Mouse (Mus musculus): Measurements from ENCODE around the gene Tdrd5. TPM values are rescaled to one million over a fixed set of nuclear protein-coding genes. Genes with fewer than 3 reads are reported as not detected.
"Not testable (repeated sequence)": the region's sequence is repeated elsewhere in the genome, so short reads cannot be mapped to it uniquely, and the experiment has no call there.

Gene Tdrd5
- total RNA-seq, 4 experiments from 2014 or later: not detected

DNA sequence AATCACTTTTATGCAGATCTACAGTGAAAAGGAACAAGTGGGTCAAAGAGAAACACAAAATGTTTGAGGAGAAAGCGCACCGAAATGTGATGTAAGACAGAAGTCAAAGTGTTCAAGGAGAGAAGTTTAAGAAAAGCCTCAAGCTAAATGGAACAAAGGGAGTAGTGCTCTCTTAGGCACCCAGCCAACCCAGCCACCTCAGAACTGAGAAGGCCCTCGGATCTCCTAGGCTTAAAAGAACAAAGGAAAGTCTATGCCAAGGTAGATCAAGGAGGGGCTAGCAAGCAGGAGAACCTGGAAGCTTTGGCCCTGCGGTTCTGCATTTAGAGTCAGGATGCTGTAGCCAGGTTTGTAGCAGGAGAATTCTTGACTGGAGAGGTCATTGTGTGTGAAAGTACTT, 48.6 kb downstream of the Tdrd5 start:
- DNase-seq (ENCODE audit: low spot score in 2 of 2): no peak

DNA sequence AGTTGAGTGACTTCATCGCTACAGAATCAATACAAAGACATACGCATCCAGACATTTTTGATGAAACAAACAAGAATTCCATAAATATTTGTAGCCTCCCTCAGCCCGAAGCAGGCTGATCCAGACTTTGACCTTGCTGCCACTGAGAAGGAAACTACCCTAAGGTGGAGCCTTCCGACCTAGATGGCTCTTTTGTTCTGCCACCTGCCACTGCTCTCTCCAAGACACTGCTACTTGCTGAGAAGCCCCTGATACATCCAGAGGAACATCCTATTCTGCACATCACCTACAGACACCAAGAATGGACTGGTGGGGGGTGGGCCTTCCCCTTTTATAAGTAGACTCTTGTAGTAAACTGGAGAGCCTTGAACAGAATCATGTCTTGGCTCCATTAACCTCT, 52.4 kb downstream of the Tdrd5 start:
- not testable (repeated sequence) for DNase-seq (ENCODE audit: low spot score in 2 of 2)

DNA sequence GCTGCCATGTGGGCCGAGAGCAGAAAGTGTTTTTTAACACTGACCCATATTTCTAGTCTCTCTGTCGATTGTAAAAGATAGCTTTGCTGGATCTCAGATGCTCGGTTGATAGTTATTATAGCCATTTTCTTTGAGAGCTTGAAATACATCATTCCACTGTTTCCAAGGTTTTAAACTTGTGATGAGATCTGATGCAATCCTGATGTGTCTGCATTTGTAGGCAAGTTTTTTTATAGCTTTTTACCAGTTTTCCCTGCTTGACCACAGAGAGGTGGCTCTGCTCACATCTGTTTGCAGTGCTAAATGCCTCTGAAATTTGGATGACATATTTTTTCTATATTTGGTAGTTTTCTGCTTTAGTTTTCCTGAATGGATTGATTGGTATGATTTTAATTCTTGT, 55.6 kb downstream of the Tdrd5 start:
- no peak for DNase-seq (ENCODE audit: low spot score in 2 of 2)

DNA sequence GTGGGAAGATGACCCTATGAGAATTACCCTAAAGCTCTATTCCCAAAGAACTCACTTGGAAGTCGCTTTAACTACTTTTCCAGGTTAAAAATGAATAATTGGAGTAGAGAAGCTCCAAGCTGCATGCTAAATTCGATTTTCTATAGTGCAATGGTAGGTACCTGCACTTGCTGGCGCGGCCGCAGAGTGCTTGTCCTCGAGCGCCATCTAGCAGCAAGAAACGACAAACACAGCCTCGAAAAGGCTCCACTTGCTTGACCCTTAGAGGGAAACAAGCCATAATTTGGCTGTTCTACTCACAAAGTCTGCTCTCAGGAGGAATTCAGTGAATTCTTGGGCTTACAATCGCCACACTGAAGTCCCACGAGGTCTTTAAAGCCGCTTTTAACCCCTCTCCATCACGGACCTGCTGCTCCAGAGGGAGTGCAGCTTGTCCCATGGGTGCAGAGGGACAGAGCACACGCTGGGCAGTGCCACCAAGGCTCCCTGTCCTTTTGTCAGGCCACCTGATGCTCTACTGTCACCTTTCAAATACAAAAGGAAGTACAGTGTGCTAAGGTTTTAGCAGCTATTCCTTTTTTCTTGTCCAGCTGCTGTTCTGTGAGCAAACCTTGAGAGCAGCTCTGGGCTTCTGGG, 61.6 kb downstream of the Tdrd5 start:
- no peak for DNase-seq (ENCODE audit: low spot score in 2 of 2)

DNA sequence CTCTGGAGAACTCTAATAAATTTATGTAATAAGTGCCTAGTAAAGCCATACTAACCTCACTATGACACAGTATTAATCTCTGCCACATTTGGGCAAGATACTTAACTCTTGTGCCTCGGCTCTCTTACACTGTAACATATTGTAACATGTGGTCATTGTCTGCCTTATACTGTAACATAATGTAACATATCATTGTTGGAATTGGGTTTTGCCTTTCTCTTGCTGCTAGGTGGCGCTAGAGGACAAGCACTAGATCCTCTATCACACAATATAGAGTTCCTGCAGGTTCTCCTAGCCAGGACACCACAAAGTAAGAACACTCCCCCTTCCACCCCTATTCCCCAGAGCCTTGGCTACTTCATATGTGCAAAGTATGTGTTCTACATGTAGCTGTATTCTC, 62.4 kb downstream of the Tdrd5 start:
- no peak for DNase-seq (ENCODE audit: low spot score in 2 of 2)

DNA sequence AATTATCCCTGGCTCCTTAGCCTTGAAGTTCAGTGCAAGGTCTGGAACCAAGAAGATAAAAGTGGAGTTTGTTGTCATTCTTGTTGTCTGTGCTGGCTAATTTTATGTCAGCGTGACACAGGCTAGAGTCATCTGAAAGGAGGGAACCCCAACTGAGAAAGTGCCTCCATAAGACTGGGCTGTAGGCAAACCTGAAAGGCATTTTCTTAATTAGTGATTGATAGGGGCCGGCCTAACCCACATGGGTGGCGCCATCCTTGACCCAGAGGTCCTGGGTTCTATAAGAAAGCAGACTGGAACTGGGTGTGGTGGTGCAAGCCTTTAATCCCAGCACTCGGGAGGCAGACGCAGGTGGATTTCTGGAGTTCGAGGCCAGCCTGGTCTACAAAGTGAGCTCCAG, 72.3 kb downstream of the Tdrd5 start:
- no peak for DNase-seq (ENCODE audit: low spot score in 2 of 2)

DNA sequence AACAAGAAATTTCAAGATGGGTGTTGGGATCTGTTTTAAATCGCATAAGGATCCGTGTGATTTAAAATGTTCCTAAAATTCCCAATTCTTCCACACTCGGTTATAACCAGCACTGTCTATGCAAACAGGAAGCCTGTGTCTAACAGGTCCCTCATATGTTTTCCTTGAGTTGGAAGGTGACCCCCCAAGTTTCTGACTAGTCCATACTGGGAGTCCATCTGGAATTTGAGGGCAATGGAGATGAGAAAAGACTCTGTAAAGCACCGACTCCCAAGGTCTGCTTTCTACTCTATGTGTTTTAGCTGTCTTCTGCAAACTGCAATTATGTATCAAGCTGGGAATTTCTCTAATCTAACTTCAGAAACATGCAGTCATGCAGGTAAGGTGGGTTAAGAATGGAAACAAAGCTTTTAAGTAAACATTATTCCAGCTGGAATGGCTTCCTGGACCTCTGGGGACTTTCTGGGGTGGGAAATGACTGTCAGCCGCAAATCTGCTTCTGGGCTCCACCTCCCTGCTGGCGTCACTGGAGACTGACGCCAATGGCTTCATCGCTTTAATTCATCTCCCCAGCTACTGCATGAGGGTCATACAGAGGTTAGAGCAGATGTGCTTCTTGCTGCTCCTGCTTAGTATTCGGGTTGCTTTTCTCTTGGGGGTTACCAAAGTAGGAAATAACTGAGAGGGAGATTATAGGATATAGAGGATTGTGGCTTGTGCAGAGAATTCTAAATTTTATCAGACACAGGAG, 73.0 kb downstream of the Tdrd5 start:
- peak in 1 of 2 experiments; percentile 12 for DNase-seq (ENCODE audit: low spot score in 2 of 2)

DNA sequence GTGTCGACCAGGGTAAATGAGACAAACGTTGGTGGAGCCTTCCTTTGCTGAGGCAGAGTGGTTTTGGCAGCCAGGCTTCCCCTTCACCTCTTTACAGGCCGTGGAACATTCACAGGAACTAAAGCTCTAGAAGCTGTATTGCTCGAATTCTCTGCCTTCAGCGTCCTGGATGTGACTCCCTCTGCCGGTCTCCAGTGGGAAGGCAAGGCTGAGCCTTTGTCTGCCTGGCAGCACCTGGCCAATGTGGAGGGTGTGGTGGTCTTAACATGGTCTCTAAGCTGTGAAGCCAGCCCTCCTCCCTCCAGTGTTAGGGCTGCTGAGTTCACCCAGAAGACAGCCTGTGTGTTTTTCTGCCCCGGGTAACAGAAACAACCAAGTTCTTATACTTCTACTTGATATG, 74.0 kb downstream of the Tdrd5 start:
- no peak for DNase-seq (ENCODE audit: low spot score in 2 of 2)

DNA sequence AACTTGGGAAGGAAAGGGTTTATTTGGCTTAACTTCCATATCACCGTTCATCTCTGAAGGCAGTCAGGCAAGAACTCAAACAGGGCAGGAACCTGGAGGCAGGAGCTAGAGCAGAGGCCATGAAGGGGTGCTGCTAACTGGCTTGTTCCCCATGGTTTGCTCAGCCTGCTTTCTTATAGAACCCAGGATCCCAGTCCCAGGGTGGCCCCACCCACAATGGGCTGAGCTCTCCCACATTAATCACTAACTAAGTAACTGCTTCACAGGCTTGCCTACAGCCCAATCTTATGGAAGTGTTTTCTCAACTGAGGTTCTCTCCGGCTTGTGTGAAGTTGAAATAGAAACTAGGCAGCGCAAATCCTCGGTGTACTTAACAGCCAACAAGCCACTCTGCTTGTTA, 74.7 kb downstream of the Tdrd5 start:
- DNase-seq (ENCODE audit: low spot score in 2 of 2): no peak

DNA sequence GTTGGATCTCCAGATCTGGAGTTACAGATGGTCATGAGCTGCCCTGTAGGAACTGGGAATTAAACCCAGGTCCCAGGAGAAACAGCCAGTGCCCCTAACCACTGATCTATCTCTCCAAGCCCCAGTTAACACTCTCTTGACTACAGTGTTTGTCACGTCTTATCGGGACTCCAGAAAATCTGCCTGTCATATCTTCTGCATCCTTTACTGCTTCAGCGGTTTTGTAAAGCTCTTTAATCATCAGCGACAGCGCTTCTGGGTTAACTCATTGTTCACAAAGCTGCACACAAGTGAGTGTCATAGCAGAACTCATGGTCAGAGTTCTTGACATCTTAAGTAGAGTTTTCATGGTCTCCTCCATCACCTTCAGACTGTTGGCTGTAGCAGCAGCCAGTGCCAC, 76.6 kb downstream of the Tdrd5 start:
- DNase-seq (ENCODE audit: low spot score in 2 of 2): no peak

DNA sequence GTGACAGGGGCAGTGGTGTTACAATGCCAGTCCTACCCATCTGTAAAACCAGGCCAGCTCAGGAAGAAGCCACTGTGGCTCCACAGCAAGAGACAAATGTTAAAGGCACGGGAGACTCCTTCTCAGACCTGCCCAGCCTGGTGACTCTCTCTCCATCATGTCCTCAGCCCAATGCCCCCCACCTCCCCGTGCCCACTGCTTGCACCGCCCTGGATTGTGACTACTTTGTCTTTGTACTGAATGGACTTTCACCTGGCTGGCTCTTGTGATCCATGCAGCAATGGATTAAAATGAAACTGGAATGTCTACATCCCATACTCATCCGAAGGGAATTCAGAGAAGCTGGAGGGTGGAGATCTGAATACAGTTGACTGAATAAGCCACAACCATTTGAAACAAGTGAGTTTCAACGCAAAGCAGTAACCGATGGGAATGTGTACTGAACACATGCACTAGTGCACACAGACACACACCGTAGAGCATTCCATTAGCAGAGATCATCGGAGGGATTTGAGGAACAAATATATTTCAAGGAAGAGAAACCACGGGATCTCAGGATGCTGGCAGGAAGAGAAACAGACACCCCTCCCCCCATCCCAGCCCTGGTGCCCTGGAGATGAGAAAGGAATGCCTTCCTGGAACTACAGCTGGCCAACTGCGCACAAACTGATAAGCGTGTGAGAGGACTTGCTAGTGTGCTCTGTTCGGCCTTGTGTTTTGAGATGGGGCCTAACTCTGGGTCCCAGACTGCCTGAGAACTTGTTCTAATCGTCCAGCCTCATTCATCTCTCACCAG, 81.1 kb downstream of the Tdrd5 start:
- DNase-seq (ENCODE audit: low spot score in 2 of 2): no peak

DNA sequence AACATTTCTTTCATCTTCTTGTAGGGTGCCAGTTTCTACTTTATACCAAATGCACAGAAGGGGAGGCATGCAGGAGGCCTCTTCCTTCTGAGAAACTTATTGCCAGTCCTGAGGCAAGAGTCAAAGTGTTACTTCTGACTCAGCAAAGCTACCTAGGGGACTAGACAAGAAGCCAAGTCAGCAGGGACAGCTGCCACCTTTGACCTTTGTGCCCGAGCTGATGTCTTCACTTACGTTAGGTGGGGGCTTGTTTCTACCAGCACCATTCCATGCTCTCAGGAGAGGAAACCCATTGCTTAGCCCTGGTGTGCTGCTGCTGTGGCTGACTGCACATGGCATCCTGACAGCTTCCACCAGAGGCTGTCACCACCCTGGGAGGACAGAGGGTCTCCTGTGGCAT, 82.1 kb downstream of the Tdrd5 start:
- no peak for DNase-seq (ENCODE audit: low spot score in 2 of 2)

DNA sequence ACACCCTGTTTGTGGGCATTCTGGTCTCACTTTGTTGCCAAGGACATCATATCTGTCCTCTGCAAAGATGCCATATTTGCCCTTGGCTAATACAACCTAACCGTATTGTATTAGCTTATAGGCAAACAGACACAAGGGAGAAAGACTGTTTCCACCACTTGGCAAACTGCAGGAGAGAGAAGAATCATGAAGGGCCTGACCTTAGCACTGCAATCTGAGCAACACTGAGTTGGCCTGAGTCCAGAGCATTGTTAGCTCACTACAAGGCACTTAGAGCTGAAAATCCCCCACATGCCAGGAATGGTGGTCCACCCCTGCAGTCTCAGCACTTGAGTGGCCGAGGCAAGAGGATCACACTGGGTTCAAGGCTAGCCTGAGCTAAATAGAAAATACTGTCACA, 84.9 kb downstream of the Tdrd5 start:
- DNase-seq (ENCODE audit: low spot score in 2 of 2): no peak

DNA sequence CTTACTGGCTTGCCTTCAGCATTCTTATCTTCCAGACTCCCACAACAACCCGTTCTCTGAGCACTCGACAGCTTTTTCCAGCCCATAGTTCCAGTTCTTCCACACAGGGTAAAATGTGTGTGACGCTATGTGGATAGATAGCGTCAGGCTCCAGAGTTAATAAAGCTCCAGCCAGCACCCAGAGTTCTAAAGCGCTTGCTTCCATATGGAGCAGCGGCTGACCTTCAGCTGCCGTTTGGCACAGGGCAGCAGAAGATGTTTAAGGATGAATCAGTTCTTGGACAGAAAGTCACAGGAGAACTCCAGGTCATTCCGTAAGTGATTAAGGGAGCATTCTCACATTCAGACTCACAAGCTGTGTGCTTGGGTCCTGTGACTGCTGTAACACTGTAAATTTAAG, 85.5 kb downstream of the Tdrd5 start:
- DNase-seq (ENCODE audit: low spot score in 2 of 2): no peak

DNA sequence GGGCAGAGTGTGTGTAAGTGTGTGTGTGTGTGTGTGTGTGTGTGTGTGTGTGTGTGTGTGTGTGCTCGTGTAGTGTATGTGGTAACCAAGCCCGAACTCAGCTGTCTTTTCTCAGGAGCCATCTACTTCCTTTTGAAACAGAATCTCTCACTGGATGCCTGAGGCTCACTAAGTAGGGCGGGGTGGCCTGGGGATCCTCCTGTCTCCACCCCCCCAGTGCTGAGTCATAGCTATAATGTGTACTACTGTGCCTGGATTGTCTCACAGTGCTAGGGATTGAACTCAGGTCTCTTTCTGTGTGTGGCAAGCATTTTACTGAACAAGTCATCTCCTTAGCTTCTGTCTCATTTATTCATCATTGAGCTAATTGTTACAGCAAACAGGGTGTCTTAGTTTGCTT, 86.1 kb downstream of the Tdrd5 start:
- DNase-seq (ENCODE audit: low spot score in 2 of 2): peak; percentile 40 to 52

DNA sequence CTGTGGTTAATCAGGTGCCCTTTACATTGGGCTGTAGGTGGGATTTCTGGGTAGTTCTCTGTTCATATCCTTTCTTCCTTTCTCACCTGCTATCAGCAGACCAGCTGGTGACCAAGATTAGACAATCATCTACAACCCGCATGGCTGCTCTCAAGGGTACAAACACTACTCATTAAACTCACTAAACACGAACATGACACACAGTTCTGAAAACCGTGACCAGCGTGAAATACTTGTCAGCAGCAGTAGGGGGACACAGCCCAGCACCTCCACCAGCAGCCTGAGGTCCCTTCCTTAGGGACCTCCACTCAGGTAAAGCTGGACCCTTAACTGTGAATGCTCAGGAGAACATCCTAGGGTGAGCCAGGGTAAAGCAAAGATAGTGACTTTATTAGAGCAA, 87.2 kb downstream of the Tdrd5 start:
- no peak for DNase-seq (ENCODE audit: low spot score in 2 of 2)

DNA sequence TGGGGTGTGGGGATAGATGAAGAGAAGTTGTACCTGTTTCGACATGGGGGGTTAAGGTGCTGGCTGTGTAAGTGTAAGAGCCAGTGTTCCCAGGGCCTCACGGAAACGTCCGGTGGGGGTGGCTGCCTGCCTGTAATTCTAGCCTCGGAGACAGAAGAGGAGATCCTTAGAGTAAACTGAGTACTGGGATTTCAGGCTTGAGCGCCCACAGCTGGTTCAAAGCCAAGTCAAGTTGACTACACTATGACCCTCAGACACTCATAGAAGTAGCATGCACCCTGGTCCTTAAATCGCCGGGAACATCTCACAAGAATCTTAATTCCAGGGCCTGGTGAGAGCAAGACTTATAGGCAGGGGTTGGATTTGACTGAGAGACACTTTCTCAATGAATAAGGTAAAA, 88.8 kb downstream of the Tdrd5 start:
- no peak for DNase-seq (ENCODE audit: low spot score in 2 of 2)

DNA sequence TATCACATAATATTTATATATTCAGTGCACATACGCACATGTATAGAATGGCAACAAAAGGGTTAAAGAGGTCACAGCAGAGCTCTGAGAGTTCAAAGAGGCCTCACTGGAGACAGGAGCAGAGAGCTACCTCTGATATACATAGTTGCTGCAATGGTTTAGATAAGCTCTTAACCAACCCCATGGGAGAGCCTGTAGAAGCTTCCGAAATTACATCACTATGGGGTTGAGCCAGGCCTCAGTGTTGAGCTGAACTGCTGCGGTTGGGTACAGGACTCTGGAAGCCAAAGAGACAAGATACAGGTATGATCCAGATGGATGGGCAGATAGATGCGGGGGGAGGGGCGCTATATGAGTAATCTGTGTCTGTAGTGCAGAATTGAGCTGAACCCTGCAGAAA, 90.5 kb downstream of the Tdrd5 start:
- DNase-seq (ENCODE audit: low spot score in 2 of 2): no peak

DNA sequence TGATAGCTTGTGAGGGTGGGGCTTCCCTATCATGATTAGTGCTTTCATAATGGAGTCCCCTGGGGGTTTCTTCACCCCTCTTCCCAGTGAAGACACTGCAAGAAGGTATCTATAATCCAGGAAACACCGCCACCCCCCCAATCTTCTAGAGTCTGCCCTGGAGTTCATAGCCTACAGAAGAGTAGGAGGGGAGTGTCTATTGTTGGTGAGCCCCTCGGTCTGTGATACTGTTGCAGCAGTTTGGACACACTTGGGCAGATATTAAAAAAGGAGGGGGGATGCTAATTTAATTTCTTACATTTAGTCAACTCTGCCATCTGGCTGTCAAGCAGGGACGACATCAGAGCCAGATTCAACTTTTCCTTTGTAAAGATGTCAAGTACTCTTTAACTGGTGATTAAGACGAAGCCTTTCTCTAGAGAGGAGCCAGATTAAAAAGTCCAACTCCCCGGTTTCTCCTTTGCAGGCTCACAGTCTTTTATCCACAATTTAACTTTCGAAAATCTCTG, 91.6 kb downstream of the Tdrd5 start:
- DNase-seq (ENCODE audit: low spot score in 2 of 2): no peak
